Mouse (Mus musculus) ES-E14 (cell line): ENCODE measurements at regions not wholly inside any gene's neighbourhood (a gene's known extent, or its start where the extent isn't known, plus 50 kb on each side); places are given as distances from the start of the nearest gene placed in this dataset.

ENCODE experiments used
- CHD2 ChIP-seq: IDR thresholded peaks from 2 replicates; pipeline ENCODE4 v1.6.1; 2014; ENCODE audit warnings: mild to moderate bottlenecking, low read depth, low read length, inconsistent platforms
- HCFC1 ChIP-seq: IDR thresholded peaks from 2 replicates; pipeline ENCODE4 v1.6.1; 2012; ENCODE audit warnings: low read length, inconsistent platforms, borderline replicate concordance; ENCODE audit not compliant: insufficient read depth
- MAFK ChIP-seq: IDR thresholded peaks from 2 replicates; pipeline ENCODE4 v1.6.1; 2014; ENCODE audit warnings: mild to moderate bottlenecking, low read depth, low read length, inconsistent platforms; ENCODE audit not compliant: insufficient read depth
- ZC3H11A ChIP-seq: IDR thresholded peaks from 2 replicates; pipeline ENCODE4 v1.6.1; 2012; ENCODE audit warnings: low read depth, mild to moderate bottlenecking, inconsistent platforms, low read length, borderline replicate concordance
- ZNF384 ChIP-seq: IDR thresholded peaks from 2 replicates; pipeline ENCODE4 v1.6.1; 2012; ENCODE audit warnings: low read depth, low read length, inconsistent platforms

DNA sequence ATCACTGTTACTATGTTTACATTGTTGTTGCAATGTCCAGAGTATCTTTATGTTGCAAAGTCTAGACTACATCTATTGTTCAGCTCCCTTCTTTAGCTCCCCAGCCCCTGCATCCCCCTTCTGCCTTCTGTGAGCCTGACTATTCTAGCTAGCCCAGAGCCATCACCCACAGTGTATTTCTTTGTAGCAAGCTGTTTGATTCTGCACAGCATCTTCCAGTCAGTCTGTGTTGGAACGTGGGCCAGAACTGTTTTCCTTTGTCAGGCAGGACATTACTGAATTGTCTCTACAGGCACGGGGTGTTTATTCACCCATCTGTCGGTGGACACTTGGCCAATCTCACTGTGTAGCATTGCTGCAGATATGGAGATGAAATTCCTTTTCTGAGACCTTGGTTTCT lies 295.4 kb upstream of the Trpc7 start:
- TF ChIP-seq CHD2: no peak
- TF ChIP-seq ZC3H11A: no peak
- TF ChIP-seq MAFK: no peak
- TF ChIP-seq HCFC1: no peak
- no peak for TF ChIP-seq ZNF384
